In the genomic region with DNA sequence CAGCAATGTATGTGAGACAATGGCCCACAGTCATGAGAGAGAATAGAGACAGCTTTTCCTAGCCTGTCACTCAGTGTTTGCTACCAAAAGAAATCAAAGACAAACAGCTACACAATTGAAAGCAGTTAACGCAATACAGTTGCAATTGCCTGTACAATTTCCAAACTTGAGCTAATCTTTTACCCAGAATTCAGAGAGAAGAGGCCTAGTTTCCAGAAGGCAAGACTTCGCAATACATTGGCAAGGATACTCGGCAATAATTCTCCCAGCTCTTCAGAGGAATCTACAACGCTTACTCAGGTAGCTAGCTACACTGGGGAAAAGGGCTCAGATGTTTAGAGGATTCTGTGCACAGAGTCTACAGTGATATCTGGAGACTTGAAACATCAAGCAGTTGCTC, we compare ENCODE assay signal across 15 mouse cellular contexts. TPM values are rescaled to one million over a fixed set of nuclear protein-coding genes. Genes with fewer than 3 reads are reported as not detected.
"Had no signal": no experiment of that assay in that cellular context is flagged by ENCODE, and none has a peak within 500 bp of the region (broad histone marks: within the 10 kb centered on the region; RNA-seq: fewer than 3 reads in every experiment).

No protein-coding gene starts in this region.

- H3K4me3 ChIP-seq: limb, embryonic 12.5 days; megakaryocyte, embryonic 14.5 days; midbrain, embryonic 15.5 days; neural tube, embryonic 12.5 days had no signal

- DNase-seq: kidney, adult 18-20 months; kidney, postnatal 10 days; layer of hippocampus, postnatal 36 days; liver; lung, embryonic 14.5 days; thymus, adult 18-20 months; thymus, postnatal 14 days had no signal

- ATAC-seq: midbrain, embryonic 15.5 days had no signal

- H3K27me3 ChIP-seq: limb, embryonic 12.5 days; megakaryocyte, embryonic 14.5 days; midbrain, embryonic 15.5 days; neural tube, embryonic 12.5 days had no signal

- H3K27ac ChIP-seq: limb, embryonic 12.5 days; liver, embryonic 14.5 days; macrophage; midbrain, embryonic 15.5 days; neural tube, embryonic 12.5 days had no signal

- H3K4me1 ChIP-seq: limb, embryonic 12.5 days; midbrain, embryonic 15.5 days; neural tube, embryonic 12.5 days had no signal

- H3K36me3 ChIP-seq: limb, embryonic 12.5 days; midbrain, embryonic 15.5 days; neural tube, embryonic 12.5 days had no signal

- H3K4me2 ChIP-seq: limb, embryonic 12.5 days; lung, embryonic 14.5 days; midbrain, embryonic 11.5 days; midbrain, embryonic 15.5 days; neural tube, embryonic 12.5 days had no signal

- H3K9me3 ChIP-seq: limb, embryonic 12.5 days; megakaryocyte, embryonic 14.5 days; midbrain, embryonic 15.5 days; neural tube, embryonic 12.5 days had no signal

- H3K9ac ChIP-seq: limb, embryonic 12.5 days; liver, embryonic 14.5 days; lung, embryonic 14.5 days; midbrain, embryonic 15.5 days; neural tube, embryonic 12.5 days had no signal

RNA-seq across cellular contexts. Expression of a gene that starts 52.3 kb away (rescaled TPM):
- total RNA-seq: neutrophil, adult 5-6 weeks had no signal
